Mouse (Mus musculus): ENCODE measurements around the gene Plxdc2. TPM values are rescaled to one million over a fixed set of nuclear protein-coding genes. Genes with fewer than 3 reads are reported as not detected.

Plxdc2 gene
- total RNA-seq (2023) = 1 to 10 TPM; 2.0 to 2.2 TPM

DNA sequence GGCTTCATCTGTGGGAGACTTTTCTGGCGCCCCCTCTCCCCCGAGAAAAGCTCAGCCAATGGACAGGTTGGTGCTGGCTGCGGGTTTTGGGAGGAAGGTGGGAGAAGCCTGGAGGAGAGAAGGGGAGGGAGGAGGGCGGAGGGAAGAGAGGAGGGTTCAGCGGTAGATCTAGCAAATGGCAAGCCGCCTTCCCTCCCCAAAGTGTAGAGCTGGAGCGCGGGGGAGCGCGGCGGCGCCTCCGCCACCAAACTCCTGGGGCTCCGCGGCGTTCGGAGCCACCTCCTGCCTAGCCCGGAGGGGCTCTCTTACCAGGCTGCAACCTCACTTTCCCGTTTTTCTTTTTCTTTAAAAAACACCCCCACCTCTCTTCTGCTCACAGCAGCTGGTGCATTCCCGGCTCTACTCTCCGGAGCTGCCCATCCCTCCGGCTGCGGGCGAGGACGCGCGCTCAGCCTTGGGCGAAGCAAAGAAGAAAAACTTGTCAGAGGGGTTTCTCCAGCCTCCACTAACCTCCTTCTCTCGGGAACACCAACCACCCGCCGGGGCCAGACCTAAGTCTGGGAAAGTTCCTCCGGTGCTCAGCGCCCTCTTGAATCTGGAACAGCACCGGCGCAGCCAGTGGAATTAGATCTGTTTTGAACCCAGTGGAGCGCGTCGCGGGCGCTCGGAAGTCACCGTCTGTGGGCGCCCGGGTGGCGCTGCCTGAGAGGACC lies at the start of gene Plxdc2:
Plxdc2 (plus strand) TSS at position 199 of the 713 bp plus-strand sequence.

Data from B cell, adult 67 days (primary cell).